Mouse (Mus musculus) fibroblast of lung, adult 2 months (primary cell): ENCODE data around the gene 6330403K07Rik.

Experiments used
- DNase-seq: peaks from one replicate; pipeline ENCODE4 v3.0.0-alpha.2; 2011; ENCODE audit warnings: low read depth

6330403K07Rik gene

DNA sequence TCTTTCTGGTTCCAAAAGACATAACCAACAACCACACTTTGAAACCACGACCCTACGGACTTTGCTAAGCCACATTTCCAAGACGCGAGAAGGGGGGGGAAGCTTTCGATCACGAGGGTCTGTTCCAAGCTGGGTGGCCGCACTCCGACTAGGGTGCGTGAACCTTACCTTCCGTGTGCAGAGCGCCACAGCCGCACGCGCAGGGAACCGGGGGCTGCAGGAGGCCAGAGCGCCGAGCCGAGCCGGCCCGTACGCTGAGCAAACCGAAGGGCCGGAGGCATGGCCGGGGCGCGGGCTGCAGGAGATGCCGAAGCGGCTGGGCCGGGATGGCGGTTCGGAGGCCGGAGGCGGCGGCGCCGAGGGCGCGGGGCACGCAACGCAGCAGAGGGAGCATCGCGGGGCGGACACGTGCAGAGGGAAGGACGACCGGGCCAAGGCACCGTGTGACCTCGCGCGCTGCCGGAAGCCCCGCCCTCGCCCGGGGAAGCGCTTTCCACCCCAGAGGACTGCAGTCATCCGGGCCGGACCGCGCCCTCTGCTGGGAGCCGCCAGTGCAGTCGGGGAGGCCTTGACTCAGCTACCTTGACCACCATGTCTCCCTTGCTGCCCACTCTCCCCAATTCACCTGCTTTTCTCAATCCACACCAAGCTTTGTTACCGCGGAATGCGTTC is 50.6 kb downstream of the 6330403K07Rik start, which contains the start of gene C1qbp:
Gene C1qbp (minus strand): TSS at position 470 of the 672 bp plus-strand sequence.
- peak; percentile 63 for DNase-seq

DNA sequence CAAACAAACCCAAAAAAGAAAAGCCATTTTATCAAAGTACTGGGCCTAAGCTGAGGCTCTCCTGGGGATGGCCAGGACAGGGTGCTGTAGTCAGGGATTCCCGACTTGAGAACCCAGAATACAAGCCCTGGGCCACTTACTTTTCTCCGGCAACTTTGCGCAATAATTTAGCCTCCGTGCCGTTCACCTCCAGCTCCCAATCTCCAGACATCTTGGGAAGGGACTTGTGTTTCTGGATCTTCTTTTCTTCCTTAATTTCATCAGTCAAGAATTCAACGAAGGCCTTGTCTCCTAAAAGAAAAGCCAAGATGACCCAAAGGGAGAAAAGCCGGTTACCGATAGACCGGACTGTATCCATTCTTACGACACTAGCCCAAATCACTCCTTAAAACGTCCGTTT is 51.3 kb downstream of the 6330403K07Rik start:
- DNase-seq: no peak
